Mouse (Mus musculus) layer of hippocampus, adult 18-20 months (tissue): ENCODE data around the gene Tppp3. TPM values are rescaled to one million over a fixed set of nuclear protein-coding genes. Genes with fewer than 3 reads are reported as not detected.
A peak's percentile ranks its signal among the peaks of the same experiment; 100 is the strongest.

Source experiments
- DNase-seq, 2 experiments: peaks; one replicate each; pipeline ENCODE4 v3.0.0; 2022; ENCODE audit warnings: low spot score in 2 of 2
- total RNA-seq, 2 experiments: library from RNA; stranded (reverse); gene quantifications; 2 replicates each; pipeline ENCODE4 v1.2.3; 2021

Tppp3 gene
- total RNA-seq, 2 experiments from 2014 or later, result 54.8 to 58.5 TPM

DNA sequence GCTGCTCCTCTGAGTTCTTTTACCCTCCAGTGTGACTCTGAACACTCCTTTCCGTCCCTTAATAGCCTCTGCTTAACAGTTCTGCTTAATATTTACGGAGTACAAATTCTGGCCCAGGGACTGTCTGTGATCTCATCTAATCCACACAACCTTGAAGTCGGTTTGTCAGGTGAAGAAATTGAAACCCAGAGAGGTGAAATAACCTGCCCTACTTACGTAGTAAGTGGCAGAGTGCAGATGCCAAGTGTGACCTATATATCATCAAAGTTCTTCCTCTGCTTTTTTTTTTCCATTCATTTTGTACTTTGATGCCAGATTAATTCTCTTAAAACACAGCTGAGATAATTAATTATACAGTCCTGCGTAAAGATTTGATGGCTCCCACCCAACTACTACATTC is 37.2 kb downstream of the Tppp3 start:
- DNase-seq, result no peak

DNA sequence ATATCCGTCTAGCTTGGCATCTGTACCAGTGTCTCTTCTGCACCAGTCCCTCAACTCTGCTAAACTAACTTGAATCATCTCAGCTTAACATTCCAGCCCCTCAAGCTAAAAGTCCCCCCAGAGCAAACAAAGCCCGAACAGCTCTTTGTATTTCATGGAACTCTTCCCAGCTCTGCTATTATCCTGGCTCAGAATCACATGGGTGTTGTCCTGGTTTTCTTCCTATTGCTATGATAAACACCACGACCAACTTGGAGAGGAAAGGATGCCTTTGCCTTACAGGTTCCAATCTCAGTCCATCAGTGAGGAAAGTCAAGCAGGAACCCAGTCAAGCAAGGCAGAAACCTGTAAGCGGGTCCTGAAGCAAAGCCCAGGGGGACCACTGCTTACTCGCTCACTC is 37.8 kb downstream of the Tppp3 start:
- no peak for DNase-seq

DNA sequence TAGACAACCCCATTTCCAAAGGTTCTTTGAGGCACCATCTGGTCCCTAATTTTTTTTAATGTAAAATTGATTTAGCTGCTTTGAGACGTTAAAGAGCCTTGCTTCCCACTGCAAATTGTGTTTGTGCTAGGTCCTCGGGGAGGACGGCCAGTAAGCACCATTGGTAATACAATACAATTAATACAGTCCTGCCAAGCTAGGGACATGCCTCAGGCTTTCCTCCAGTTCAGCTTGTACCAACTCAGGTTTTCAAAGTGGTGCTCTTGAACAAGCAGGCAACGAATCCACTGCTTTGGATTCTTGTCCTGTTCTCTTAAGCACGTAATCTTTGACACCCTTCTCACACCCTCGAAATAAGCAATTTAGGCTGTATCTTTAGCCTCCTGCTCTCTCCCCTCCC is 38.3 kb downstream of the Tppp3 start:
- peak in 1 of 2 experiments; percentile 16 for DNase-seq

DNA sequence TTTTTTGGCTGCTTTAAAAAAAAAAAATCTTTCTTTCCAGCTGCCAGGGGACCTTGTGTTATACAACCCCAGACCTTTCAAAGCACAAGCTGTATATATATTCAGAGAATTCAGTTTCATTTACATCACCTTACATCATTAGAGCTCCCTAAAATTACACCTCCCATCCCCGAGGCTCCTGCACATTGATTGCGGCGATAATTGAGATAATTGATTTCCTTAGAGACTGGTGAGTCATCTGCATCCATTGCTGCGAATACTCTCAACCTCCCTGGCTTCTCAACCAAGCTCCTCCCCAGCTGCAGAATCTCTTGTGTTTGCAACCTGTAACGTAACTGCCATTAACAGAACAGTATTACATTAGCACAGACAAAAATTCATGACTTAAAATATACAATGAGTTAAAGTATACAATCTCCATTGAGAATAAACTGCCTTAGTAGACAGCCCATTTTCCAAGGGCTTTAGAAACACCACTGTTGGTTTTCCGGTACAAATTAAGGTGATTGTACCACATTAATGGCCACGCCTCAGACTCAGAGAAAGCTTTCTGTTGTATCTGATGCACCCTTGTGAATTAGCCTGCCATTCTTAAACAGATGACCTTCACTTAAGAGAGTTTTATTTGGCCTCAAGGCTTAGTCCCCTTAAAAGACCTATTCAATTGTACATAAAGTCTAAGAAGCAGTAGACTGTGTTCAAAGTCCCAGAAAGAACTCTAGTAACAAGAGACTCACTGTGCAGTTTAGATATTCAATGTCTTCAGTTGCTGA is 39.4 kb downstream of the Tppp3 start:
- DNase-seq, result no peak

DNA sequence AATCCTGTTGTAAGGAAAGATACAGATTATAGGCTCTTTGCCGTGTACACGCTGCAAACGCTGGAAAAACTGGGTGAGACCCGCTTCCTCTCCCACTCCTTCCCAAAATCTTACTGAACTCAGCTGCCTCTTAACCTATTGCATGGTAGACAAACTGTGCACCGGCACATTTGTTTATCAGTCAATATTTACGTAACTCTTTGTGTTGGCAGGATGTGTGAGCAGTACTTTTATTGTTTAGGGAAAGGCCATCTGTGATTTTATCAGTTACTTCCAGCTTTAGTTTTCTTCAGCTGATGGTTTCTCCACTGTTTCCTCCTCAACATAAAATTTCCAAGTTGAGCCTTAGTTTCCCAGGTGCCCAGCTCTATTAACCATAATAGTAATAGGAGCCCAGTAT is 44.4 kb downstream of the Tppp3 start:
- no peak for DNase-seq

DNA sequence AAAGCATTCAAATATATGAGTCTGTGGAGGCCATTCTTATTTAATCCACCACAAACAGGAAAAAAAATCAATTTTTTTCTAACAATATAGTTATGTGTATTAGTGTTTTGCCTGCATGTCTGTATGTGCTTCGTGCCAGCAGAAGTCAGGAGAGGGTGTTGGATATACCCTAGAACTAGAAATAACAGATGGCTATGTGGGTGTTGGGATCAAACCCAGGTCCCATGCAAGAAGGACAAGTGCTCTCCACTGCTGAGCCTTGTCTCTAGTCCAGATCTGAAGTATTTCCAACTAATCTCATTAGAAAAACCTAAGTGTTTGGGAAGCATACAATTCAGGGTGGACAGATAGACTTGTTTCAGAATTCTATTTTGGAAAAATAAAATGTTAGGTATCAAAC is 49.3 kb downstream of the Tppp3 start:
- DNase-seq, result no peak

DNA sequence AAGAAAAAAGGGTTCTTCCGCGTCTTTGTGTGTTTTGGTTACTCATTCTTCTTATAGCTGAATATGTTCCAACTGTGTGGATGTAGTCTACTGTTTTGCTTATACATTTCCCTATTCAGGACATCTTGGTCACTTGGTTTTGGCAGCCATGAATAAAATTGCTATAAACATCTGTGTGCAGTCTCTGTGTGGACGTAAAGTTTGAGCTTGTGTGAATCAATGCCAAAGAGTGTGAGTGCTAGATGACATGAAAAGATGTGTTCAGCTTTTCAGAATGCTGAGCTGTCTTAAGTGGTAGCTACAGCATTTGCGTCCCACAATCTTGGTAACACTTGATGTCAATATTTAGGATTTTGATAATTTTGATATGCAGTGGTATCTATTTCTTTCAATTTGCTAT is 51.5 kb downstream of the Tppp3 start:
- DNase-seq, result no peak

DNA sequence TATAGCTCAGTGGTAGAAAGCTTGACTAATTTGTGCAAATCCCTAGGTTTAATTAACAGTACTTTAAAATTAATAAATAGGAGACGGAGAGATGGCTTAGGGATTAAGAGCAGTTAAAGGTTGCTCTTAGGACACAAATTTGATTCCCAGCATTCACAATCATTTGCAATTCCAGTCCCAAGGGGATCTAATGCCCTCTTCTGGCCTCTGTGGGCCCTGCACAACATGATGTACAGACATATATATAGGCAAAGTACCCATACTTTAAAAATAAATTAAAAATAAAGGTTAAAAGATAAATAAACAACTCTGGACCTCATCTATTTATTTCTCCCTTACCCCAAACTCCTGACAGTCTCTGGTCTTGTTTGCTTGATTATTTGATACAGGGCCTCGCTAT is 52.3 kb downstream of the Tppp3 start:
- DNase-seq, result no peak

Other genes starting within 250 kb of the Tppp3 start
- 10 to 100 TPM; 35.4 to 39.0 TPM for gene D230025D16Rik, start 246.4 kb downstream of the Tppp3 start, total RNA-seq
- 1 to 10 TPM; 3.3 to 3.8 TPM for gene B3gnt9, start 216.4 kb downstream of the Tppp3 start, total RNA-seq
- gene Tradd, start 206.9 kb downstream of the Tppp3 start, total RNA-seq, result 1 to 10 TPM; 7.8 to 8.5 TPM
- gene Fbxl8, start 206.9 kb downstream of the Tppp3 start, total RNA-seq, result 1 to 10 TPM; 1.0 to 1.1 TPM
- 10 to 100 TPM; 11.5 to 13.0 TPM for gene Hsf4, start 201.7 kb downstream of the Tppp3 start, total RNA-seq
- 10 to 100 TPM; 10.4 to 10.9 TPM for gene Nol3, start 195.4 kb downstream of the Tppp3 start, total RNA-seq
- 10 to 100 TPM; 19.2 to 23.5 TPM for gene 4931428F04Rik, start 181.7 kb downstream of the Tppp3 start, total RNA-seq
- gene Exoc3l, start 175.4 kb downstream of the Tppp3 start, total RNA-seq, result under 1 TPM; 0.48 to 0.94 TPM
- gene E2f4, start 173.9 kb downstream of the Tppp3 start, total RNA-seq, result 10 to 100 TPM; 34.2 to 36.7 TPM
- under 1 TPM; 0.79 to 0.97 TPM for gene Elmo3, start 165.9 kb downstream of the Tppp3 start, total RNA-seq
- gene Lrrc29, start 145.2 kb downstream of the Tppp3 start, total RNA-seq, result 1 to 10 TPM; 4.6 to 5.3 TPM
- gene Tmem208, start 145.2 kb downstream of the Tppp3 start, total RNA-seq, result 10 to 100 TPM; 41.0 to 41.2 TPM
- gene Fhod1, start 123.6 kb downstream of the Tppp3 start, total RNA-seq, result 1 to 10 TPM; 2.0 to 3.4 TPM
- 10 to 100 TPM; 11.9 to 13.0 TPM for gene Slc9a5, start 122.7 kb downstream of the Tppp3 start, total RNA-seq
- gene Plekhg4, start 98.3 kb downstream of the Tppp3 start, total RNA-seq, result 1 to 10 TPM in 1 of 2 experiments, under 1 TPM in 1; 0.84 to 1.3 TPM
- not detected for gene Kctd19, start 58.0 kb downstream of the Tppp3 start, total RNA-seq
- 1 to 10 TPM in 1 of 2 experiments, under 1 TPM in 1; 0.76 to 1.3 TPM for gene Lrrc36, start 58.0 kb downstream of the Tppp3 start, total RNA-seq
- 10 to 100 TPM; 31.9 to 34.2 TPM for gene Zdhhc1, start 25.4 kb upstream of the Tppp3 start, total RNA-seq
- gene Hsd11b2, start 47.2 kb upstream of the Tppp3 start, total RNA-seq, result not detected
- 100 to 1,000 TPM; 280 to 300 TPM for gene Atp6v0d1, start 94.5 kb upstream of the Tppp3 start, total RNA-seq
- gene Ripor1, start 133.7 kb upstream of the Tppp3 start, total RNA-seq, result 10 to 100 TPM; 89.8 to 92.1 TPM
- gene Ctcf, start 165.0 kb upstream of the Tppp3 start, total RNA-seq, result 10 to 100 TPM; 80.7 to 84.5 TPM
- gene Agrp, start 165.9 kb upstream of the Tppp3 start, total RNA-seq, result not detected
- 10 to 100 TPM; 78.4 to 80.3 TPM for gene Carmil2, start 214.7 kb upstream of the Tppp3 start, total RNA-seq
- gene Acd, start 229.6 kb upstream of the Tppp3 start, total RNA-seq, result 10 to 100 TPM; 46.1 to 47.4 TPM
- gene Pard6a, start 229.6 kb upstream of the Tppp3 start, total RNA-seq, result 10 to 100 TPM; 34.0 to 34.7 TPM
- gene 4933405L10Rik, start 236.1 kb upstream of the Tppp3 start, total RNA-seq, result under 1 TPM in 1 of 2 experiments, not detected in 1; 0.27 TPM
- 1 to 10 TPM; 8.8 to 9.6 TPM for gene Enkd1, start 236.7 kb upstream of the Tppp3 start, total RNA-seq